Mouse (Mus musculus) neural tube, embryonic 11.5 days (tissue): ENCODE results near the gene Gm20388. TPM values are rescaled to one million over a fixed set of nuclear protein-coding genes. Genes with fewer than 3 reads are reported as not detected.

Experiments used
- ATAC-seq: fragments of 200-750 bp; cut with Nextera tagmentation; 2 replicates; pipeline ENCODE4 v1.8.0; 2017; ENCODE audit warnings: moderate number of reproducible peaks, mild to moderate bottlenecking, moderate TSS enrichment, moderate library complexity; ENCODE audit not compliant: insufficient read depth, low FRiP score, low TSS enrichment
- DNase-seq: peaks from one replicate; pipeline ENCODE4 v3.0.0-alpha.2; 2015; ENCODE audit warnings: low spot score
- H3K27ac ChIP-seq: fragments of 300-500 bp; sonication (generic); 2 replicates; pipeline ENCODE4 v1.5.1; 2014; ENCODE audit warnings: low read depth, mild to moderate bottlenecking, low read length
- H3K27me3 ChIP-seq: fragments of 300-500 bp; sonication (generic); 2 replicates; pipeline ENCODE4 v1.6.1; 2014; ENCODE audit warnings: mild to moderate bottlenecking, low read length, mixed read lengths; ENCODE audit not compliant: control insufficient read depth, insufficient read depth
- H3K36me3 ChIP-seq: fragments of 300-500 bp; sonication (generic); 2 replicates; pipeline ENCODE4 v1.6.1; 2014; ENCODE audit warnings: mild to moderate bottlenecking, low read length, moderate library complexity, mixed read lengths; ENCODE audit not compliant: control insufficient read depth, insufficient read depth
- H3K4me1 ChIP-seq: fragments of 300-500 bp; sonication (generic); 2 replicates; pipeline ENCODE4 v1.6.1; 2014; ENCODE audit warnings: low read length, mixed read lengths; ENCODE audit not compliant: control insufficient read depth, insufficient read depth
- H3K4me2 ChIP-seq: fragments of 300-500 bp; sonication (generic); 2 replicates; pipeline ENCODE4 v1.6.1; 2014; ENCODE audit warnings: low read depth, mild to moderate bottlenecking, moderate library complexity
- H3K4me3 ChIP-seq: fragments of 300-500 bp; sonication (generic); 2 replicates; pipeline ENCODE4 v1.5.1; 2014; ENCODE audit warnings: low read depth, low read length
- H3K9ac ChIP-seq: fragments of 300-500 bp; sonication (generic); 2 replicates; pipeline ENCODE4 v1.6.1; 2014; ENCODE audit warnings: mild to moderate bottlenecking, low read length
- H3K9me3 ChIP-seq: fragments of 300-500 bp; sonication (generic); 2 replicates; pipeline ENCODE4 v1.6.1; 2016; ENCODE audit warnings: low read length; ENCODE audit not compliant: control insufficient read depth
- WGBS: fragments of 180-500 bp; shearing (Covaris S2); extraction: QIAGEN DNeasy Blood & Tissue Kit; methylation state at CpG from one replicate; pipeline ENCODE4 v1.1.7; 2014; 5-methylcytosine and 5-hydroxymethylcytosine counted together
- polyA plus RNA-seq: library from polyadenylated mRNA; unstranded; fragments of >200 nt; fragmentation: Nextera tagmentation; extraction: Ambion mirVana; gene quantifications from 2 replicates; pipeline ENCODE4 v1.2.1, GENCODE M21; 2014

Gene Gm20388
- polyA plus RNA-seq, 1 experiment from 2014 or later: not detected

DNA sequence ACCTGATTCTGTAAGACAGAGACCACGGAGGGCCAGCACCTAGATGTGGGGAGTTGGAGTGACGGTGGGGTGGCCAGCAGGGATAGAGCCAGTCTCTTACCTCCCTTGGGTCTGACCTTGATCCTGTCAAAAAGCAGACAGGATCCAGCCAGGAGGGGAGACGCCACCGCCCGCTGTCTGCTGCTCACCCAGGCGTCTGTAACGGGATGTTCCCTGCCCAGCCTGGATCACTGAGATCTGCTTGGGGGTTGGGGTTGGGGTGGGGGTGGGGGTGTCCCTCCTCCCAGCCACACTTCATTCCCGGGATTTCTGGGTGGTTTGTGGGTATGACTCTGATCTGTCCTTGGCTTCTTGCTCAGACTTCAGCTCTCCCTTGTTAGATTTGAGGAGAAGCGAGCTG lies 91.7 kb downstream of the Gm20388 start:
- ATAC-seq: no peak
- Histone ChIP-seq H3K4me1 (0 out of 2 replicates have a peak, but pooled peaks cover 3% of the 10 kb centered on the region), H3K27me3 (no peaks in the 10 kb centered on the region), H3K9me3 (no peaks in the 10 kb centered on the region), H3K9ac (no peak overlapping the region), H3K36me3 (no peaks in the 10 kb centered on the region), H3K4me2 (no peak overlapping the region), H3K4me3 (no peak overlapping the region), H3K27ac (no peak overlapping the region)
- DNase-seq: no peak
- 59% methylated on average over 9 of the region's 9 CpGs for WGBS

DNA sequence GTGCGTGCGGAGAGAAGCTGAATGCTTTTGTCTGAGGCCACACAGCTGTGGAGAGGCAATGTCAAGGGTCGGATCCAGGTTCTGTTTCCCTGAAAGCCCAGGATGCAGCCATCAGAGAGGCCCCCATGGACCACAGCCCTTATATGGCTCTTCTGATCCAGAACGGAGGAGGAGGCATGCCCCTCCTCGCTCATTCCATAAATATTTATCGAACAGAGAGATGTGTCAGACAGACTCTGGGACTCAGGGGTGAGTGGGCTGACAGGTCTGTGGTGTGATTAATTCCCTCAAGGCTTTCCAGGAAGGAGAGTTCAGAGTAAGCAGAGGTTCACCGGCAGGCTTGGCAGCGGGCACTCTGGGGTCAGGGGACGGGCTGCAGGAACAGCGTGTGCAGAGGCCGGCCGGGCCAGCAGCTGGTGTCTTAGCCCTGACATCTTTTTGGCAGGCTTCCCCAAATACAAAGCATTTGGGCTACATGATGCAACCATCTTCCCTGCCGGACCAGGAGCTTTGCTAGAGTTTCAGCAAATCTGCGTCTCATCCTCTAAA lies 93.6 kb downstream of the Gm20388 start:
- Histone ChIP-seq H3K9ac (no peak overlapping the region), H3K27me3 (no peaks in the 10 kb centered on the region), H3K4me1 (0 out of 2 replicates have a peak, but pooled peaks cover 3% of the 10 kb centered on the region), H3K27ac (no peak overlapping the region), H3K4me2 (no peak overlapping the region), H3K36me3 (no peaks in the 10 kb centered on the region), H3K9me3 (no peaks in the 10 kb centered on the region), H3K4me3 (no peak overlapping the region)
- 31% methylated on average over 14 of the region's 14 CpGs for WGBS
- no peak for ATAC-seq
- DNase-seq: peak; percentile 54

DNA sequence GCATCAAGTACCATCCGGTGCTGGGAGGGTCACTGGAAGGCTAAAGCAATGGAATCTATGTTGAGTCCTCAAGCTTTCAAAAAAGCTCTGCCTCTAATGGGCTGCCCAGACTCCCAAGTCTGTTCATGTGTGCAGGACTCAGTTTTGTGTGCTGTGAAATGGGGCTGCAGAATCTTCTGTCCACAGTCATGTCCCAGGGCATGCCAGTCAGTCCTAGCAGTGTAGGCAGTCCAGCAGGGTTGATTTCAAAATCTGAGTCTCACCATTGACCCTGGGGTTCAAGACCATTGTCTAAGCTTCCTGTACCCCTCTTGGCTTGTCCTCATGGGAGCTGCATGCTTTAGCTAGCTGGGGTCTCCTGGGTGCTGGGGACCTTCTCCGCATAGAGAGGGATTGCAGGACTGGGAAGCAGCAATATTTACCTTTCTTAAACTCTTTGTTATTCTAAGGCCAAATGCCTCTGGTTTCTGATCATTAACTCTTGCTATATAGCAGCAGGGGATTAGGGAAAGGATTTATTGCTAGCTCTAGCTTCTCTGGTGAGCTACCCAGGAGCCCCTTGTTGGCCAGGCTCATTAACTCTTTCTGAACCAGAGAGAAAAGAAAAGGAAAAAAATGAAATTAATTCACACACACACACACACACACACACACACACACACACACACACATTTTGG lies 94.2 kb downstream of the Gm20388 start:
- DNase-seq (peak; percentile 35), ATAC-seq (no peak)
- Histone ChIP-seq H3K9ac (no peak overlapping the region), H3K9me3 (no peaks in the 10 kb centered on the region), H3K27ac (no peak overlapping the region), H3K4me3 (no peak overlapping the region), H3K4me2 (no peak overlapping the region), H3K27me3 (no peaks in the 10 kb centered on the region), H3K36me3 (no peaks in the 10 kb centered on the region), H3K4me1 (0 out of 2 replicates have a peak, but pooled peaks cover 3% of the 10 kb centered on the region)
- WGBS: 43% methylated on average over 2 of the region's 2 CpGs

GRCm38 (mm10) chr8:120006645-120007160 lies 96.1 kb downstream of the Gm20388 start:
- ATAC-seq (no peak), DNase-seq (peak; percentile 60)
- Histone ChIP-seq H3K9me3 (no peaks in the 10 kb centered on the region), H3K4me1 (0 out of 2 replicates have a peak, but pooled peaks cover 3% of the 10 kb centered on the region), H3K4me2 (no peak overlapping the region), H3K9ac (no peak overlapping the region), H3K36me3 (no peaks in the 10 kb centered on the region), H3K27ac (no peak overlapping the region), H3K4me3 (no peak overlapping the region), H3K27me3 (no peaks in the 10 kb centered on the region)
- WGBS: 35% methylated on average over 9 of the region's 9 CpGs

GRCm38 (mm10) chr8:120007178-120007577 lies 96.5 kb downstream of the Gm20388 start:
- no peak for ATAC-seq
- 0 out of 2 replicates have a peak, but pooled peaks cover 3% of the 10 kb centered on the region for H3K4me1 ChIP-seq
- WGBS: 86% methylated on average over 9 of the region's 9 CpGs
- no peaks in the 10 kb centered on the region for H3K27me3 ChIP-seq
- H3K9ac ChIP-seq: no peak overlapping the region
- DNase-seq: no peak
- H3K9me3 ChIP-seq: no peaks in the 10 kb centered on the region
- H3K27ac ChIP-seq: no peak overlapping the region
- H3K4me3 ChIP-seq: no peak overlapping the region
- no peaks in the 10 kb centered on the region for H3K36me3 ChIP-seq
- no peak overlapping the region for H3K4me2 ChIP-seq

DNA sequence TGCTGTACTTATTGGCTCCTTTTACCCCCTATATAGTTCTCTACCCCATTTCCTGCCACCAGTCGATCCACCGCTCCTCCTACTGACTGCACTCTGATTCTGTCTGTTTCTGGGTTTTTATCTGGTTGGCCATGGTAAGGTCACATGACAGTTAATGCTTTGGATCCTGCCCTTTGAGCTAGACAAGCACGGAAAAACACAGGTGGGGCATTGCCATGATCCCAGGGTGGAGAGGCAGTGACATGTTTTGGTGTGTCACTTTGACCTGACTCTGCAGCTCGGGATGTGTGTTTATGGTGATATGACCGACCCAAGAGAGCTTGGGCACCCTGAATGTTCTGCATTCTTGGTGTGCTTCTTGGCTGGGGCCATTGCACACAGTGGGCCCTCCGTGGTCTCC lies 98.6 kb downstream of the Gm20388 start:
- H3K9ac ChIP-seq: no peak overlapping the region
- no peaks in the 10 kb centered on the region for H3K36me3 ChIP-seq
- H3K9me3 ChIP-seq: no peaks in the 10 kb centered on the region
- DNase-seq: no peak
- H3K4me2 ChIP-seq: no peak overlapping the region
- no peak overlapping the region for H3K27ac ChIP-seq
- 71% methylated on average over 6 of the region's 6 CpGs for WGBS
- no peaks in the 10 kb centered on the region for H3K27me3 ChIP-seq
- 0 out of 2 replicates have a peak, but pooled peaks cover 3% of the 10 kb centered on the region for H3K4me1 ChIP-seq
- no peak for ATAC-seq
- H3K4me3 ChIP-seq: no peak overlapping the region

DNA sequence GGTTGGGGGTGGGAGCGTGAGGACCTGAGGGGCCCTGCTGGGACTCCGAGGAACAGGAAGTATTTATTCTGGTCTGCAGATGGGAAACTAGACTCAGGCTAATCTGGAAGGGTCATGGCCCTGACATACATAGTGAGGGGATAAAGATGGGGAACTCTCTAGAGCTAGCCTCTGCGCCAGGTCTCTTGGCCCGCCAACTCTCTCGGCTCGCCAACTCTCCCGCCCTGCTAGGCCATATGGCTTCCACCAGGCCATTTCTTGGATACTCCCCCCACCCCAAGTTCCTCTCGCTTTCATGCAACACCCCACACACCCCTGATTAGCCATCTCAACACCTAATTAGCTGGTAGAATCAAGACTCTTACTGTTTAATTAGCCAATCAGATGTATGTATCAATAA lies 101.8 kb downstream of the Gm20388 start:
- 91% methylated on average over 8 of the region's 8 CpGs for WGBS
- no peak overlapping the region for H3K4me3 ChIP-seq
- H3K27me3 ChIP-seq: no peaks in the 10 kb centered on the region
- H3K9ac ChIP-seq: no peak overlapping the region
- H3K36me3 ChIP-seq: no peaks in the 10 kb centered on the region
- H3K4me1 ChIP-seq: no peaks in the 10 kb centered on the region
- no peaks in the 10 kb centered on the region for H3K9me3 ChIP-seq
- ATAC-seq (no peak), DNase-seq (no peak)
- H3K4me2 ChIP-seq: no peak overlapping the region
- H3K27ac ChIP-seq: no peak overlapping the region

DNA sequence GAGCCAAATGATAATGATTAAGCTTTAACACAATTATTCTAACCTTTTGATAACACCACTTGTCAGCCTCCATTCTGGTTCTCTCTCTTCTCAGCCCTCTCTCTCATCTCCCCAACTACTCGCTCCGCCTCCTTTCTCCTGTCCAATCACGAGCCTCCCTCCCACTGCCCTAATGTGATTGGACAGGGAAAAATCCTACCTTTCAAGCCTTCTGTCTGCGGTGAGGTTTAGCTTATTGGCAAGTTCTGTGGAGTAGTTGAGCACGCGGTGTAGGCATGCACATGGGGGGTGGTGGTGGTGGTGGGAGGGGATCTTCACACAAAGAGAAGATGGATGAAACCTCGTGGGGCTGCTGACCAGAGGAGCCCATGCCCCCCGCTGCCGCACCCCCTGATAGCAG lies 102.3 kb downstream of the Gm20388 start:
- 33% methylated on average over 9 of the region's 9 CpGs for WGBS
- no peak for ATAC-seq
- Histone ChIP-seq H3K4me1 (no peaks in the 10 kb centered on the region), H3K9ac (no peak overlapping the region), H3K27ac (no peak overlapping the region), H3K36me3 (no peaks in the 10 kb centered on the region; the same call in 1 of the 2 replicates), H3K4me2 (no peak overlapping the region), H3K4me3 (no peak overlapping the region), H3K9me3 (no peaks in the 10 kb centered on the region), H3K27me3 (no peaks in the 10 kb centered on the region)
- DNase-seq: peak; percentile 37
